Mouse (Mus musculus) retina, embryonic 14.5 days (tissue): ENCODE measurements around the gene Ralgps2.

Experiments used
- DNase-seq: peaks from one replicate; pipeline ENCODE4 v3.0.0-alpha.2; 2015; ENCODE audit warnings: low spot score

Gene Ralgps2

GRCm38 (mm10) chr1:156955926-156956760 lies 16.7 kb upstream of the Ralgps2 start:
- no peak for DNase-seq

DNA sequence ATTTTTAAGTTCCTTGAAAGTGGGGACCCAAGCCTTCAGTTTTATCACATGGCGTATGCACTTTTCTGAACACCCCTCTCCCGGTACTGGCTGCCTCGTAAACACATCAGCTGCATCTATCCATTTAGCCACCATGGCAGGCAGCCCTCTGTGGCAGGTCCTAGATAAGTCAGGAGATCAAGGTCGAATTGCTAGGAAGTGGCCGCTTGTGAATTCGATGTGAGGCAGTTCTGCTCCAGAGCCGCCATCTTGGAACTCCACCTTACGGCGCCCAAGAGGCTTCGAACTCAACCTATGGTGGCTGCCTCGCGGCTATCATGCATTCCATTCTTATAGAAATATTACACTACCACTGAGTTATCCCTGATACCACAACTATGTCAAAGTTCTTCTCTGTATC lies 14.8 kb upstream of the Ralgps2 start:
- DNase-seq: no peak

- no peak for DNase-seq
Measured at GRCm38 (mm10) chr1:156950354-156950753, 10.9 kb upstream of the Ralgps2 start.

GRCm38 (mm10) chr1:156940584-156940983 lies 1.2 kb upstream of the Ralgps2 start:
- DNase-seq: no peak

GRCm38 (mm10) chr1:156940142-156940522 lies 706 bp upstream of the Ralgps2 start:
- no peak for DNase-seq

DNA sequence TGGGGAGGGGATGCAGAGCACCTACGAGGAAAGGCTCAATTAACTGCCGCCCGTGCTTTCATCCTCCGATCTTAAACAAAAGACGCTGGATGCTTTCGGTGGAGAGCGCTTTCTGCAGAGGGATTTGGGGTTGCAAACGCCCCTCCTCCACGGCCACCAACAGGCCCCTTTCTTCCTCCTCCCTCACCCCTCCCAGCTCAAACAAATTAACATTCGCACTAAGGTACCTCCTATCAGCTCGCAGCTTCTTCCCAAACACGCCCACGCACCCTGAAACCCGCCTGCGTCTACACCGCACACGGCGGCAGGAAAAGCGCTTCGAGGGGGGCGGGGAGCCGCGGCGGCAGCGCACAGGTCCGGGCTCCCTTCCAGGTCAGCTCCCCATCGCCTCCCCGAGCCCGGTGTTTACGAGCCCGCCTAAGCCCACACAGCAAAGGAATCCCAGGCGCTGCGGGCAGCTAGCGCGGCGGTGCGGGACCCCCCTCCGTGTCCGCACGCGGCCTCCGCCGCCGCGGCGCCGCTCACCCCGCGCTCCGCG lies 652 bp downstream of the Ralgps2 start:
- DNase-seq: peak; percentile 78

GRCm38 (mm10) chr1:156937436-156937835 lies 2.0 kb downstream of the Ralgps2 start:
- DNase-seq: no peak

DNA sequence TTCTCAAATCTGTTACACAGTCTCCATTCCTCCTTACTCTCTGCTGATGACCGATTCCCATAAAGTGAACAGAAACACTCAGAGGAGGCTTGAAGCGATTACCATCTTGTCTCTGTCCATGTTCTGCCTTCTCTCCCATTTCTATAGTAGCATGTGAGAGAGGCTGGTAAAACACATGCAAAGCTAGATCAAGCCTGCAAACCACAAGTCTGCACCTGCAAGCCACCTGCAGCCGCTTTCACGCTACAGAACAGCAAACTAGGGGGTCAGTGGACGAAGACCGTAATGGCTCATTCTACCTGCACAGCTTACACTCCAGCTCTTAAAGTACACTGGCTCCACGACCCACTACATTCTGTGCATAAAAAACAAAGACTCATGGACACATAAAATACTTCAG lies 5.7 kb downstream of the Ralgps2 start:
- DNase-seq: no peak

- no peak for DNase-seq
Measured at GRCm38 (mm10) chr1:156932036-156932774, 7.2 kb downstream of the Ralgps2 start.

GRCm38 (mm10) chr1:156931106-156931870 lies 8.1 kb downstream of the Ralgps2 start:
- no peak for DNase-seq

DNA sequence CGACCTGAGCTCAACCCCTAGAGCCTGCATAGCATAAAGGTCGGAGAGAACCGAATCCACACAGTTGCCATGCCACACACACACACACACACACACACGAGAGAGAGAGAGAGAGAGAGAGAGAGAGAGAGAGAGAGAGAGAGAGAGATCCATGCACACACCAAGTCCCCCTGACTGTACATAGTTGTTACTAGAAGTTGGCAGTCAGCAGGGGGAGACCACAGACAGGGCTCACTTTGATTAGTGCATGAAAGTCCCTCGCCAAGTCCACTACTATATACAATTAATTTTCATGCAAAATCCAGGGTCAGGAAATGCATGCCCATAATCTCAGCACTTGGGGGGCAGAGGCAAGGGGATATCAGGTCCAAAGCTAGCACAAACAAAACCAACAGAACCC lies 9.2 kb downstream of the Ralgps2 start:
- no peak for DNase-seq

- DNase-seq: no peak
Measured at GRCm38 (mm10) chr1:156928255-156928654, 11.2 kb downstream of the Ralgps2 start.

GRCm38 (mm10) chr1:156923511-156923910 lies 15.9 kb downstream of the Ralgps2 start:
- no peak for DNase-seq

- DNase-seq: no peak
Measured at GRCm38 (mm10) chr1:156922921-156923320, 16.5 kb downstream of the Ralgps2 start.

GRCm38 (mm10) chr1:156921290-156921994 lies 18.0 kb downstream of the Ralgps2 start:
- no peak for DNase-seq

DNA sequence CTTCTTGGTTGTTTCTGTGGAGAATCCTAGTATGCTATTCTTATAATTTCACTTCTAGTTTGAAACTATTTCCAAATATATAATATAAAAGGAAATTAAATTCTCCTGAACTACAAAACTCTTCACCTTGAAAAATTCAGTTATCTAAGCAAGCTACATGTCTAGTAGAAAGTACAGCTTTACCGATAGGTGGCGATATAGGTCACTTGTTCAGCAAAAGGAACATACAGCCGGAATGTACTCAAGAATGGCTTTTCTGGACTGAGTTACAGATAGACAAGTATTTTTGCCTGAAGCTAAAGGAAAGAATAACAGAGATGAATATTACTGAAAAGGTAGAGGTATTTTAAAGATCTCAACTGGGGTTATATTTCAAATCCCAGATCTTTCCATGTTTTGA lies 22.0 kb downstream of the Ralgps2 start:
- peak; percentile 88 for DNase-seq

DNA sequence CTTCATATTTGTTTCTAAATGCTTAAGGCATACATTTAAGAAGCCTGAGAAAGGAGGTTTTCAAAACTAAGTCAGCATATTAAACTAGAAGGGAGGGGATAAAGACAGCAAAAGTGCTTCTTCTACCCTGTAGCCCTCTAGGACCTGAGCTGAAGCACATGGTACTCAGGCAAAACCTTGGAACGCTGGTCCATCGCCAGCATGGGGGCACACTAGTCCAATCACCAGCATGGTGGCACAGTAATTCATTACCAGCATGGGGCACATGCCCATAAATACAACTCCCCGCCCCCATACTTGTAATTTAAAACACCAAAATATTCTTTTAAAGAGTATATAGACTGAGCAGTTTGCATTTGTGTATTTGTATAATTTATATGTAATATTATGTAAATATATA lies 23.1 kb downstream of the Ralgps2 start:
- no peak for DNase-seq

DNA sequence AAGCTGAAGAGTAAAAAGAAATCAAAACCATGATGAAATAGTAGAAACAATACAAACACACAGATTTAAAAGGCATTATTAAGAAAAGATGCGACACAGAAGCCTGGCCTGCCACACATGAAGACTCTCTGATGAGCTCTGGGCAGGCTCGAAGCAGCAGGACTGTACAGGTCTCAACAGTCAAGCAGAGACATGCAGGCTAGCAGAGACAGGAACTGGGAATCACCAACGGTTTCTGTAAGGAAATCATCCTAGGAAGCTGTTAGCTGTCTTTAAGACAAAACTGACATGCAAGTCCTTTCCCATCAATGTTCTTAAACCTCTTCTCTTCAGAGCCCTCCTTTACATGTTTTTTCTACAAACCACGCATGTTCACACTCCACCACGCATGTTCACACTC lies 24.5 kb downstream of the Ralgps2 start:
- no peak for DNase-seq

- DNase-seq: no peak
Measured at GRCm38 (mm10) chr1:156913190-156913589, 26.2 kb downstream of the Ralgps2 start.

GRCm38 (mm10) chr1:156910948-156911347 lies 28.5 kb downstream of the Ralgps2 start:
- no peak for DNase-seq

GRCm38 (mm10) chr1:156909866-156910265 lies 29.6 kb downstream of the Ralgps2 start:
- DNase-seq: peak; percentile 43

- DNase-seq: no peak
Measured at GRCm38 (mm10) chr1:156909265-156909664, 30.2 kb downstream of the Ralgps2 start.
